Mouse (Mus musculus): ENCODE data around the gene C130050O18Rik.

The C130050O18Rik gene

GRCm38 (mm10) chr5:139427001-139427400 lies 21.9 kb downstream of the C130050O18Rik start:
- no peak for DNase-seq (ENCODE audit: low spot score)

- no peak for DNase-seq (ENCODE audit: low spot score)
These were observed 22.9 kb downstream of the C130050O18Rik start for GRCm38 (mm10) chr5:139427989-139428388.

GRCm38 (mm10) chr5:139429818-139430341 lies 24.8 kb downstream of the C130050O18Rik start:
- DNase-seq (ENCODE audit: low spot score), result peak; percentile 83

GRCm38 (mm10) chr5:139432333-139432732 lies 27.3 kb downstream of the C130050O18Rik start:
- no peak for DNase-seq (ENCODE audit: low spot score)

GRCm38 (mm10) chr5:139432747-139433508 lies 27.8 kb downstream of the C130050O18Rik start:
- no peak for DNase-seq (ENCODE audit: low spot score)

- peak; percentile 21 for DNase-seq (ENCODE audit: low spot score)
These were observed 28.9 kb downstream of the C130050O18Rik start for GRCm38 (mm10) chr5:139433842-139434568.

GRCm38 (mm10) chr5:139434940-139435339 lies 29.9 kb downstream of the C130050O18Rik start:
- DNase-seq (ENCODE audit: low spot score), result peak; percentile 32

- no peak for DNase-seq (ENCODE audit: low spot score)
These were observed 32.7 kb downstream of the C130050O18Rik start for GRCm38 (mm10) chr5:139437769-139438168.

- DNase-seq (ENCODE audit: low spot score), result no peak
These were observed 33.4 kb downstream of the C130050O18Rik start for GRCm38 (mm10) chr5:139438440-139438839.

GRCm38 (mm10) chr5:139440451-139440850 lies 35.4 kb downstream of the C130050O18Rik start:
- no peak for DNase-seq (ENCODE audit: low spot score)

GRCm38 (mm10) chr5:139440926-139441725 lies 36.0 kb downstream of the C130050O18Rik start:
- no peak for DNase-seq (ENCODE audit: low spot score)

- DNase-seq (ENCODE audit: low spot score), result no peak
These were observed 36.6 kb downstream of the C130050O18Rik start for GRCm38 (mm10) chr5:139441726-139442018.

- DNase-seq (ENCODE audit: low spot score), result no peak
These were observed 37.3 kb downstream of the C130050O18Rik start for GRCm38 (mm10) chr5:139442428-139442827.

- no peak for DNase-seq (ENCODE audit: low spot score)
These were observed 37.9 kb downstream of the C130050O18Rik start for GRCm38 (mm10) chr5:139442962-139443361.

GRCm38 (mm10) chr5:139445258-139445657 lies 40.2 kb downstream of the C130050O18Rik start:
- DNase-seq (ENCODE audit: low spot score), result peak; percentile 37

- DNase-seq (ENCODE audit: low spot score), result no peak
These were observed 42.9 kb downstream of the C130050O18Rik start for GRCm38 (mm10) chr5:139448025-139448424.

GRCm38 (mm10) chr5:139449161-139449791 lies 44.2 kb downstream of the C130050O18Rik start:
- peak; percentile 62 for DNase-seq (ENCODE audit: low spot score)

GRCm38 (mm10) chr5:139449926-139450325 lies 44.8 kb downstream of the C130050O18Rik start:
- DNase-seq (ENCODE audit: low spot score), result peak; percentile 49

- no peak for DNase-seq (ENCODE audit: low spot score)
These were observed 48.0 kb downstream of the C130050O18Rik start for GRCm38 (mm10) chr5:139453031-139453430.

GRCm38 (mm10) chr5:139455166-139455565 lies 50.1 kb downstream of the C130050O18Rik start:
- DNase-seq (ENCODE audit: low spot score), result no peak

- no peak for DNase-seq (ENCODE audit: low spot score)
These were observed 52.2 kb downstream of the C130050O18Rik start for GRCm38 (mm10) chr5:139457241-139457640.

- no peak for DNase-seq (ENCODE audit: low spot score)
These were observed 54.9 kb downstream of the C130050O18Rik start for GRCm38 (mm10) chr5:139459938-139460337.
